Mouse (Mus musculus) hindbrain, embryonic 14.5 days (tissue): ENCODE results near the gene Nckap5l. TPM values are rescaled to one million over a fixed set of nuclear protein-coding genes. Genes with fewer than 3 reads are reported as not detected.
"Not testable (repeated sequence)": the region's sequence is repeated elsewhere in the genome, so short reads cannot be mapped to it uniquely, and the experiment has no call there.

Source experiments
- ATAC-seq: fragments of 200-750 bp; cut with Nextera tagmentation; 2 replicates; pipeline ENCODE4 v1.8.0; 2017; ENCODE audit warnings: moderate number of reproducible peaks, mild to moderate bottlenecking, moderate TSS enrichment, moderate library complexity; ENCODE audit not compliant: low FRiP score
- DNase-seq: peaks from one replicate; pipeline ENCODE4 v3.0.0-alpha.2; 2015; ENCODE audit warnings: low spot score
- H3K27ac ChIP-seq: fragments of 300-500 bp; sonication (generic); 2 replicates; pipeline ENCODE4 v1.5.1; 2014; ENCODE audit warnings: mild to moderate bottlenecking, moderate library complexity
- H3K27me3 ChIP-seq: fragments of 300-500 bp; sonication (generic); 2 replicates; pipeline ENCODE4 v1.6.1; 2014; ENCODE audit warnings: mild to moderate bottlenecking, low read length, mixed read lengths; ENCODE audit not compliant: control insufficient read depth, insufficient read depth
- H3K36me3 ChIP-seq: fragments of 300-500 bp; sonication (generic); replicated peaks from 2 replicates; pipeline ENCODE4 v1.6.1; 2014; ENCODE audit not compliant: control insufficient read depth, insufficient read depth
- H3K4me1 ChIP-seq: fragments of 300-500 bp; sonication (generic); replicated peaks from 2 replicates; pipeline ENCODE4 v1.6.1; 2014; ENCODE audit warnings: antibody characterized with exemption, low read length, mixed read lengths; ENCODE audit not compliant: control insufficient read depth, insufficient read depth
- H3K4me2 ChIP-seq: fragments of 300-500 bp; sonication (generic); replicated peaks from 2 replicates; pipeline ENCODE4 v1.6.1; 2014; ENCODE audit warnings: mild to moderate bottlenecking, moderate library complexity
- H3K4me3 ChIP-seq: fragments of 300-500 bp; sonication (generic); replicated peaks from 2 replicates; pipeline ENCODE4 v1.5.1; 2014; ENCODE audit warnings: mild to moderate bottlenecking, low read length
- H3K9ac ChIP-seq: fragments of 300-500 bp; sonication (generic); 2 replicates; pipeline ENCODE4 v1.6.1; 2014
- H3K9me3 ChIP-seq: fragments of 300-500 bp; sonication (generic); 2 replicates; pipeline ENCODE4 v1.6.1; 2016; ENCODE audit warnings: low read length; ENCODE audit not compliant: control insufficient read depth
- WGBS: fragments of 180-500 bp; shearing (Covaris S2); extraction: QIAGEN DNeasy Blood & Tissue Kit; methylation state at CpG from one replicate; pipeline ENCODE4 v1.1.7; 2014; 5-methylcytosine and 5-hydroxymethylcytosine counted together
- polyA plus RNA-seq: library from polyadenylated mRNA; unstranded; fragments of >200 nt; fragmentation: Nextera tagmentation; extraction: Ambion mirVana; gene quantifications from 2 replicates; pipeline ENCODE4 v1.2.1, GENCODE M21; 2014

Nckap5l gene
- polyA plus RNA-seq, 1 experiment from 2014 or later, result 19.3 TPM

DNA sequence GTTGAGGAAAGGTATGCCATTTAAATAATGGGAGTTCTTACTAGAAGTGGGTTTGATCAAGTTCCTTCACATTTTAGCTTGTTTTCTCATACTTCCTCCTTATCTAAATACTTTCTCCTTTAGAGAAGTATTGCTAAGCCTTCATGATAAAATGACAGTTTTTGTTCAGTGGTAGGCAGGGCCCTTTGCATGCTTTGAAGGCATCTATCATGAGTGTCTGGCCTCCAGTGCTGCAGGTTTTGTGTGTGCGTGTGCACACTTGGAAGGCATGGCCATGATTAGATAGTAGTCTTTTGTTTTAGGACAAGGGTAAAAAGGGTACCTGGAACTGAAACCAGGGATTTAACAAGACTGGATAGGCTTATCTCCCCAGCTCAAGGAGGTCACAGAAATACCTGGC is 61.1 kb downstream of the Nckap5l start:
- H3K36me3 ChIP-seq, result no peaks in the 10 kb centered on the region
- no peak overlapping the region for H3K4me3 ChIP-seq
- no peak overlapping the region for H3K9ac ChIP-seq
- H3K27me3 ChIP-seq, result no peaks in the 10 kb centered on the region
- ATAC-seq (no peak), DNase-seq (no peak)
- peaks cover 30% of the 10 kb centered on the region for H3K4me1 ChIP-seq
- H3K4me2 ChIP-seq, result no peak overlapping the region
- 86% methylated on average over 1 of the region's 1 CpGs for WGBS
- no peaks in the 10 kb centered on the region for H3K9me3 ChIP-seq
- no peak overlapping the region for H3K27ac ChIP-seq

DNA sequence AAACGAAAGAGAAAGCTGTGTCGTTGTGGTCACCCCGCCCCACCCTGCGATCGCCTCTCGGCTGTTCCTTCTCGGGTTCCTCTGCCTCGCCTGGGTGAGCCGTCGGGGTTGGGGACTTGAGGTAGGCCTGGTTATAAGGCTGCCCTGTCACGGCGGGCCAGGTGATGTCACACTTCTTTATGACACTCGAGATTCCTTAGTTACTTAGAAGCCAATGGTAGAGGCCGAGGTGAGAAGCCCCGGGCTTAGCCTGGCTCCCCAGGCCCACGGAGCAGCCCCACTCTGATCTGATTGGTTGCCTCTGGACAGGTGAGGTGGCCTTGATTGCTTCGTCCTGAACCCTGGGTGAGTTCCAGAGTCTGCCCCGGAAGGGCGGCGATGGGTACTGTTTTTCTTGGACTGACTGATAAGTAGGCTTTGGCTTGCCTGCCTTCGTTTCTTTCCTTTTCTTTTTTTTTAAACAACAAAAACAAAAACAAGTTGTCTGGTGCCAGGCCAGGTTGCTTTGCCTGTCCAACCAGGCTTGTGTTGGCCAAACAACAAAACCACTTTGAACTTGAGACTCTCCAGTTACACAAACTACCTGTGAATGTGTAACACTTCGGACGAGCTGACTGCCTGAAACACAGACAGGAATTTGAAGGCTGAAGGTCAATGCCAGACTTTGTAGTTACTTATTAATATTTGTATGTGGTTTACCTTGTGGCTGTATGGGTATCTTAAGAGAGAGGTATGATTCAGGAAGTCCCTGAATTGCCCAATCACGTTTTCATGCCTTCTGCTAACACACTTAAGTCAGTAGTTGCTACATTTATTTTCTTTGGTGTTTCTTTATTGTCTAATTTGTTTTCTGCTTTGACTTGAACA is 63.9 kb downstream of the Nckap5l start:
- 0 out of 2 replicates have a peak, but pooled peaks have one; percentile 3 for ATAC-seq
- WGBS, result 13% methylated on average over 24 of the region's 24 CpGs
- no peaks in the 10 kb centered on the region for H3K27me3 ChIP-seq
- no peaks in the 10 kb centered on the region for H3K36me3 ChIP-seq
- no peaks in the 10 kb centered on the region for H3K9me3 ChIP-seq
- H3K9ac ChIP-seq, result peak overlapping the region; percentile 81
- DNase-seq, result no peak
- peak overlapping the region; percentile 60 for H3K4me2 ChIP-seq
- peak overlapping the region; percentile 88 for H3K27ac ChIP-seq
- peak overlapping the region; percentile 69 for H3K4me3 ChIP-seq
- peaks cover 30% of the 10 kb centered on the region for H3K4me1 ChIP-seq

DNA sequence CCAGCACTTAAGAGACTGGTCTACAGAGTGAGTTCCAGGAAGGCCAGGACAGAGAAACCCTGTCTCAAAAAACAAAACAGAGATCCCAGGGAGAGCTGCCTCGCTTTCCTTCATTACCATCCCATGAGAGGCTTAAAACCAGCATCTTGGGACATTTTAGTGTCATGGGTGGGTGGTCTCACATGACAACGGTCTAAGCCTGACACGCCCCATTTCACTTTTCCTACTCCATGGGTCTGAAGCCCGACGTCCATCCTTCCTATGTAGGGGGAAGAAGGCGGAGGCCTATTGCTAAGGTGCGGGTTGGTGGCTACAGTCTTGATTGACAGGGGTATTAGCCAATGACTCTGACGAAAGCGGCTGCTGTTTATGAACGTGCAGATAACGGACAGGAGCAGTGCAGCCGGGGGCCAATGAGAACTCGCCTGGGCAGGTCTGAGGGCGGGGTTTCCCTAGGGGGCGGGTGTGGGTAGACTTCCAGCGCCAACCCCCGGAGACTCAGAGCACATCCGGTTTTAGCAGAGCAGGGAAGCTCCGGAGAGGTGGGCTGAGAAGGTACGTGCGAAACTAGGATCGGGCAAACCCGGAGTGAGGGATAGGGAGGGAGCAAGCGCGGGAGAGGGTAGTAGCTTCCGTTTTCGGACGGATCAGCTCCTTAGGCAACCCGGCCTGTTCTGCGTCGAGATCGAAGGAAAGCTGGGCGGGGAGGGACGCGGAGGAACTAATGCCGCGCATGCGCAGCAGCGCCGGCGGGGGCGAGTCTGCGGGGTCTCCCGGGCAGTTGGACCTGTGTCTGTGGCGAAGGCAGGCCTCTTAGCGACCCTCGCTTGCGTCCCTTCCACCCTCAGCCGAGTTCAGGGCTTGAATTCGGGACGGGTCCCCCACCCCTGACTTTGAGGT is 64.8 kb downstream of the Nckap5l start, which contains the start of gene Tmbim6:
Gene Tmbim6 (plus strand): TSS at position 397 of the 900 bp plus-strand sequence.
- DNase-seq (peak; percentile 99), ATAC-seq (peak; percentile 99)
- Histone ChIP-seq H3K4me2 (peak within 1 kb of the TSS; percentile 66), H3K27ac (peak within 1 kb of the TSS; percentile 88), H3K27me3 (no peaks in the 10 kb centered on the region), H3K36me3 (no peaks in the 10 kb centered on the region), H3K4me3 (peak within 1 kb of the TSS; percentile 69), H3K9ac (peak within 1 kb of the TSS; percentile 81), H3K4me1 (peaks cover 30% of the 10 kb centered on the region), H3K9me3 (no peaks in the 10 kb centered on the region)
- under 1% methylated on average over 47 of the region's 51 CpGs for WGBS

GRCm38 (mm10) chr15:99391975-99392374 is 65.6 kb downstream of the Nckap5l start:
- H3K9me3 ChIP-seq, result no peaks in the 10 kb centered on the region
- DNase-seq, result no peak
- H3K4me3 ChIP-seq, result peak overlapping the region; percentile 69
- peak overlapping the region; percentile 66 for H3K4me2 ChIP-seq
- H3K9ac ChIP-seq, result peak overlapping the region; percentile 22; the same call in 1 of the 2 replicates
- 85% methylated on average over 6 of the region's 6 CpGs for WGBS
- peak overlapping the region; percentile 64 for H3K27ac ChIP-seq
- H3K4me1 ChIP-seq, result peaks cover 30% of the 10 kb centered on the region
- 0 out of 2 replicates have a peak, but pooled peaks have one; percentile 0 for ATAC-seq
- no peaks in the 10 kb centered on the region for H3K36me3 ChIP-seq
- no peaks in the 10 kb centered on the region for H3K27me3 ChIP-seq

- DNase-seq, result no peak
- ATAC-seq, result no peak
- Histone ChIP-seq H3K27ac (no peak overlapping the region), H3K27me3 (no peaks in the 10 kb centered on the region), H3K4me3 (no peak overlapping the region), H3K9ac (no peak overlapping the region), H3K9me3 (no peaks in the 10 kb centered on the region), H3K36me3 (no peaks in the 10 kb centered on the region), H3K4me2 (no peak overlapping the region), H3K4me1 (peaks cover 25% of the 10 kb centered on the region)
- 66% methylated on average over 7 of the region's 7 CpGs for WGBS
Observed at GRCm38 (mm10) chr15:99390472-99391401, 66.8 kb downstream of the Nckap5l start.

- Histone ChIP-seq H3K4me1 (peaks cover 5% of the 10 kb centered on the region), H3K9ac (no peak overlapping the region), H3K4me2 (no peak overlapping the region), H3K27me3 (no peaks in the 10 kb centered on the region), H3K4me3 (no peak overlapping the region), H3K36me3 (no peaks in the 10 kb centered on the region), H3K9me3 (no peaks in the 10 kb centered on the region), H3K27ac (no peak overlapping the region)
- WGBS, result 74% methylated on average over 4 of the region's 4 CpGs
- DNase-seq (no peak), ATAC-seq (no peak)
Observed at GRCm38 (mm10) chr15:99387976-99388375, 69.6 kb downstream of the Nckap5l start.

DNA sequence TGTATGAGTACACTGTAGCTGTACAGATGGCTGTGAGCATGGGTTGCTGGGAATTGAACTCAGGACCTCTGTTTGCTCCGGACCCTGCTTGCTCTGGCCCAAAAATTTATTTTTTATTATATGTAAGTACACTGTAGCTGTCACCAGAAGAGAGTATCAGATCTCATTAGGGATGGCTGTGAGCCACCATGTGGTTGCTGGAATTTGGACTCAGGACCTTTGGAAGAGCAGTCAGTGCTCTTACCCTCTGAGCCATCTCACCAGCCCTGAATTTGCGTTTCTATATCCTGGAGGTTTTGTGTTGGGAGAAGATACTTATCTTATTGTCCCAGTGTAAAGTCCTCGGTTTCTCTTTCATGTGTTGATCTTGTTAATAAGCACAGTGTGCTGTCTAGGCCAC is 70.8 kb downstream of the Nckap5l start:
- Histone ChIP-seq H3K4me2 (no peak overlapping the region), H3K4me1 (no peaks in the 10 kb centered on the region), H3K27ac (no peak overlapping the region), H3K27me3 (no peaks in the 10 kb centered on the region), H3K4me3 (no peak overlapping the region), H3K36me3 (no peaks in the 10 kb centered on the region), H3K9ac (no peak overlapping the region), H3K9me3 (no peaks in the 10 kb centered on the region)
- 69% methylated on average over 3 of the region's 3 CpGs for WGBS
- DNase-seq (no peak), ATAC-seq (no peak)

DNA sequence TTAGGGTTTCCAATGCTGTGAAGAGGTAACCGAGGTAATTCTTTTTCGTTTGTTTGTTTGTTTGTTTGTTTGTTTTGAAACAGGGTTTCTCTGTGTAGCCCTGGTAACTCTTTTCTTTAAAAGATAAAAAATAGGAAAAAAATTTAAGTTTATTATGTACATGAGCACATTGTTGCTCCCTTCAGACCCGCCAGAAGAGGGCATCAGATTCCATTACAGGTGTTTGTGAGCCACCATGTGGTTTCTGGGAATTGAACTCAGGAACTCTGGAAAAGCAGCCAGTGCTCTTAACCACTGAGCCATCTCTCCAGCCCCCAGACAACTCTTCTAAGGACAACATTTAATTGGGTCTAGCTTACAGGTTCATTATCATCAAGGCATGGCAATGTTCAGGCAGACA is 71.4 kb downstream of the Nckap5l start:
- H3K4me1 ChIP-seq, H3K4me2 ChIP-seq, DNase-seq, H3K4me3 ChIP-seq, ATAC-seq, H3K9me3 ChIP-seq, H3K27me3 ChIP-seq, H3K27ac ChIP-seq, H3K36me3 ChIP-seq, H3K9ac ChIP-seq: not testable (repeated sequence)
- 73% methylated on average over 3 of the region's 3 CpGs for WGBS
